Mouse (Mus musculus) erythroblast, embryonic 14.5 days (primary cell): ENCODE data around the gene Pparg.

Experiments used
- GATA1 ChIP-seq: IDR thresholded peaks from 2 replicates; pipeline ENCODE4 v1.6.1; 2012; ENCODE audit warnings: low read length, inconsistent platforms, mixed read lengths
- TAL1 ChIP-seq: IDR thresholded peaks from 3 replicates; pipeline ENCODE4 v1.6.1; 2012; ENCODE audit warnings: low read length, inconsistent platforms, mixed read lengths

GRCm38 (mm10) chr6:115335536-115335935, 25.2 kb upstream of the Pparg start:
- TF ChIP-seq GATA1 (no peak), TAL1 (no peak)
